Mouse (Mus musculus) retina, embryonic 14.5 days (tissue): Measurements from ENCODE around the gene Abca9.

ENCODE experiments used
- DNase-seq: peaks from one replicate; pipeline ENCODE4 v3.0.0-alpha.2; 2015; ENCODE audit warnings: low spot score

Abca9 gene

GRCm38 (mm10) chr11:110061032-110061431, 107.0 kb downstream of the Abca9 start:
- DNase-seq, result no peak

- no peak for DNase-seq
These were observed 107.9 kb downstream of the Abca9 start for GRCm38 (mm10) chr11:110060127-110060526.

GRCm38 (mm10) chr11:110053681-110054080, 114.3 kb downstream of the Abca9 start:
- DNase-seq, result no peak
